Mouse (Mus musculus) embryo, embryonic 11 days (tissue): Measurements from ENCODE around the gene Hils1.
"Not testable (repeated sequence)": the region's sequence is repeated elsewhere in the genome, so short reads cannot be mapped to it uniquely, and the experiment has no call there.

Source experiments
- DNase-seq: peaks from one replicate; pipeline ENCODE4 v3.0.0-alpha.2; 2015

Hils1 gene

DNA sequence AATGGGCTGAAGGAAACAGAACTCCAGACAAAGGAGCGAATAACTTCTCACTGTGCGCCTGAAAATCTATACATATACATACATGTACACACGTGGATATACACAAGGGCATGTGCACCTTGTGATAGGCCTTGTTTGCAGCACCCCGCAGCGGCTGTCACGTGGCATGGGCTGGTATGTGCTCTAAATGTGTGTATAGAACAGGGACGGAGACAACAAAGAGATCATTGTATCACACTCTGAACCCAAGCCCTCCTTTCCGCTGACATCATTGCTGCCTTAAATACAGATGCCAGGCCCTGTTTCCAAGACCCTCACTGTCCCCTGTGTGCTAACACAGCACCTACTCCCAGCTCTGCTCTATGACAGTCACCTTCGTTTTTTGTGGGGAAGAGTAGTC lies 12.3 kb upstream of the Hils1 start:
- DNase-seq: peak; percentile 38

DNA sequence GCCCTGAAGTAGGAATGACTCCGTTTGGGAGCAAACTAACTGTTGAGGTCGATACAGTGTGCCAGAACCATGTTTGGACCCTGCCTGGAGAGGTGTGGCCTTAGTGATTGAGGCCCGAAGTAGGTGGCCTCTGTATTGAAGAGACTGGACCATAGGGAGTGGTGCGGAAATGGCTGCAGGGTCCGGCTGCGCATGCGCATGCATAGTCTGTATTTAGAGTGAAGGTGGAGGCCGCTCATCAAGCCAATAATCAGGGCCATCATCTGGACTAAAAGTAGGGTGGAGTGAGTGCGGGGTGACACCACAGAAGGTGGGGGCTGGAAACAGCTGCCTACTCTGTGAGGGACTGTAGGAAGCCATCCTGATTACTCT lies 9.7 kb upstream of the Hils1 start:
- DNase-seq: no peak

DNA sequence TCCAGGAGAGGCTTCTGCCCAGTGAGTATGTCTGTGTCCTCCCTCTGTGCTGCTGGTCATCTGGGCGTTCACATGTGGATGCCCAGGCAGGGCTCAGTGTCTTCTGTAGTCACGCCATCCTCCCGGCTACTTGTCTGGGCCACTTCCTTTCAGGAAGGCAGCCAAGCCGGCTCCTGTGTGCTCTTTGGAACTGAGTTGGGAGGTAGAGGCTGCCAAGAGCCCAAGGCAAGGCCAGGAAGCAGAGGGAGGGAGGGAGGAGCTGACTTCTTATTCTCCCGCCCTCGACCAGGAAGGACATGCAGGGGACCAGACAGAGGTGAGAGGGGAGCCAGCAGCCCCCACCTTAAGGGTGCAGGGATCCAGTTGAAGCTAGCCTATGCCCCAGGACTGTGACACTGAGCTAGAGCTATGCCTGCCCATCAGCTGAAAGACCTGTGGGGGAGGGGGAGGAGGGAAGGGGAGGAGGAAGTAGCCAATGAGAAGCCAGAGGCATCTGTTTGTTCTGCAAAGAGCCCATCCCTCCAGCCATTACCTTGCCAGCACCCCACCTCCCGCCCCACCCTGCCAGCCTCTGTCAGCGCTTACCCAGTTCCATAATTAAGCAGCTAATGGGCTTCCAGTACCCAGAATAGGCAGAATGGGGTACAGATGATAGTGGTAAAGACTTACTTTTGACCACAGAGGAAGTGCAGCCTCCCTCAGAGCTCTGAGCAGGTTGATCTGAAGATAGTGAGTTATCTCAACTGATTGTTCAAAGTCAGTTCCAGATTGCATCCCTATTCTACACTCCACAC lies 9.1 kb upstream of the Hils1 start:
- peak; percentile 38 for DNase-seq

DNA sequence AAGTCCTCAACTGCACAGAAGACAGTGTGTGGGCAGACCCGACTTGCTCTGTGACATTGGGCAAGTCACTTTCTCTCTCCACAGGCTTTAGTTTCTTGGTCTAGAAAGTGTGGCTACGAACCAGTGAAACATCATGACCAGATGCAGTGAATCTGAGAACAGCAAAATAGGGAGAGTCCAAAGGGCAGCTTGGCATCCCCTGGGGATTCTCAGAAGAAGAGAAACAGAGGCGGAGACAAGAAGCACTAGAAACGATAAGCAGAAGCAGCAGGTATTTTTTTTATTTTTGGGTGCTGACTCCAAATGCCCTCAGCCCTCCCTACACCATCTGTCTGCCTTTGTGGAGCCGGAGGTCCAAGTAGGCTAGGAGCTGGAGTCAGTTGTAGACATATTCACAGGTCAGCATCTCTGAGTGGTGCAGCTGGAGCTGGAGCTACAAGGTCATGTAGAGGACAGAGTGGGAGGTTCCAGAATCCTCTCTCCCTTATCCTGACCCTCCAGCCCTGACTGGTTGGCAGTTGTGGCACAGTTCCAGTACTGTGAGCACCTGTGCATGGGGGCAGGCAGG lies 4.8 kb upstream of the Hils1 start:
- no peak for DNase-seq

DNA sequence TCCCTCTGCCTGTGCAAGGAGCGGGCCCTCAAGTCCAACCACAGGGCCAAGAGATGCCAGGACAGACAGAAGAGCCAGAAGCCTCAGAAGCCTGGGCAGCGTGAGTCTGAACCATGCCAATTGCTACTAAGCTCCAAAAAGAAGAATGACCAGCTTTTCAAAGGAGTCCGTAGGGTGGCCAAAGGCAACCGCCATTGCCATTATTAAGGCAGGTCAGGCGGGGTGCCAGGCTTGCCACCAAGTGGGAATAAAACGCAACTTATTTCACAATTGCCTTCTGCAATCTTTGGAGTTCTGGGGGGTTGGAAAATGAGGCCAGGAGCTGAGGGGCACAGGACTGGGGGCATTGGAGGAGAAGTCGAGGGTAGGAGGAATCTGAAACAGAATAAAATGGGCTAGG lies 794 bp downstream of the Hils1 start:
- DNase-seq: no peak

DNA sequence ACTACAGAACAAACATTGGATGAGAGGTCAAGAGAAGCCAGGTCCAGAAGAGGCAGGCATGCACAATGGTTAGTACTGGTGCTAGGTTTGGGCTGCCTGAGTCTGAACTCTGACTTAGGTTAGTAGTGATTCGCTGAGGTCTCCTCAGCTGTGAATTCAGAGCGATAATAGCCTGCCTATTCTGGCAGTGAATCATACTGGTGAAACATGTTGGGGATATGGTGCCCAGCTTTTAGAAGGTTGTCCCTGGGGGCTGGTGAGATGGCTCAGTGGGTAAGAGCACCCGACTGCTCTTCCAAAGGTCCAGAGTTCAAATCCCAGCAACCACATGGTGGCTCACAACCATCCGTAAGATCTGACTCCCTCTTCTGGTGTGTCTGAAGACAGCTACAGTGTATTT lies 2.3 kb downstream of the Hils1 start:
- not testable (repeated sequence) for DNase-seq

DNA sequence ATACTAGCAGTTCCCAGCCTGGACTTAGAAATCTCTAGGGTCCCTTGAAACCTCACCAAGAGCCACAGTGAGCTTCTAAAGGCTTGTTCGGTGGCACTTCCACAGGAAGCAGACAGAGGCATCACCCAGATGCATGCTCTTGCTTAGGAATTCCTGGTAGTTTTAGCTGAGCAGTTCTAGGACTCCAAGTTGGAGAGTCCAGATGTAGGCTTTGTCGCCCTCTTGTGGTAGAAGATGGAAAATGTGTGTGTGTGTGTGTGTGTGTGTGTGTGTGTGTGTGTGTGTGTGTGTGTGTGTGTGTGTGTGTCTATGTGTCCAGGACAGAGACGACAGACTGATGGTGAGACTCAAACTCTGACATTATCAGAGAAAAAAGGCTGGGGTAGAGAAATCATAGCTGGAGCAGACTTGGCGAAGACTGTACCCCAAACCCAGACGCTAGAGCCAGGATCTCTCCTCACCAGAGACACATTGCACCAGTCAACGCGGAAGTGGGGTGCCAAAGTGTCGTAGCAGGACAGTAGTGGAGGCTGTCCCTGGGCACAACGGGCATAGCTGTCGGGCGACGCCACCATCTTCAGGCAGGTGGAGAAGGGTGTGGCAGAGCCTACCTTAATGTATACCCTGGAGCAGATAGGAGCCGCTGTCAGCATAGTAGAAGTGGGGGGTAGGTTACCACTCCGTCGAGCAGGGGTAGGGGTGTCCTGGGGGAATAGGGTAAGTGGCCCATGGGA lies 3.0 kb downstream of the Hils1 start:
- peak; percentile 80 for DNase-seq

DNA sequence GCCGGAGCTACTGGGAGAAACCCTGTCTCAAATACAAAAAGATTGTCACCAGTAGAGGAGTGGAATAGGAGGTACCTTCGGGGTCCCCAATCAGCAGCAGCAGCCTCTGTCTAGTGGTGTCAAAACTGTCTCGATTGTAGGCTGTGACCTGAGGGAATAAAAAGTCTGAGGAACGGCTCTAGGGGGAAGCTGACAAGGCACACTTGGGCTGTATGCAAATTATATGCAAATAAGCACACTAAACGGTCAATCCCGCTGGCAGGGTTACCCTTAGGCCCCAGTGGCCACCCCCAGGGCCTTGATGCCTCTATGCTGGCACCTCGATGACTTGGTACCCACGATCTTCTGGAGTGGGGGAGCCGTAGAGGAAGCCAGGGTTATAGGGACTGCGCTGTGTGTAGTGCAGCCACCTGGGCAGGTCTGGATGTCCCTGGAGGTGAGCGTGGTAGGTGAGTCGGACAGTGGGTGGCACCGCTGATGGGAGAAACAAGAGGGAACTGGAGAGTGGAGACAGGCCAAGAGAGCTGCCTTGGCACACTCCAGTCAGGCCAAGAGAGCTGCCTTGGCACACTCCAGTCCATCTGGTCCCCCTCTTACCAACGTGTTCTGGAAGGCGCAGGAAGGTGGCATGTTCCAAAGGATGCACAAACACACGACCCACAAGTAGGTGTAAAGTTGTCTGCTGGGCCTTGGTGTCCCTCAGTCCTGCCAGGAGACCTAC lies 4.7 kb downstream of the Hils1 start:
- DNase-seq: no peak

DNA sequence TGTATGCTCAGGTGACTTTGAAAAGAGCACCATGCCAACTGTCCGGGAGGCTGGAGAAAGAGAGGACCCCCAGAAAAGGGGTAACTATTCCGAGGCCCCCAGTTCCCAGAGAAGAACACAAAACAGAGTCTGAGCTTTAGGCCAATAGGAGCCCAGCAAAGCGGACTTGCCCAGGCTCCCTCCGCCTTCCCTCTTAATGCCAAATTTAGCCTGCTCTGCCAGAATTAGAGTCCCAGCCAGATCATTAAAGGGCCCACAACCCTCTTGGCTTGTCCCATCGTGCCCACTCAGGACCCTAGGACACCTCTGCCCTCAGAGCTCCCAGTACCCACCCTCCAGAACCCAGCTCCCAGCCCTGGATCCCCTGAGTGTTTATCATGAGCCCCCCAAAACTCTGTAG lies 5.5 kb downstream of the Hils1 start:
- no peak for DNase-seq

DNA sequence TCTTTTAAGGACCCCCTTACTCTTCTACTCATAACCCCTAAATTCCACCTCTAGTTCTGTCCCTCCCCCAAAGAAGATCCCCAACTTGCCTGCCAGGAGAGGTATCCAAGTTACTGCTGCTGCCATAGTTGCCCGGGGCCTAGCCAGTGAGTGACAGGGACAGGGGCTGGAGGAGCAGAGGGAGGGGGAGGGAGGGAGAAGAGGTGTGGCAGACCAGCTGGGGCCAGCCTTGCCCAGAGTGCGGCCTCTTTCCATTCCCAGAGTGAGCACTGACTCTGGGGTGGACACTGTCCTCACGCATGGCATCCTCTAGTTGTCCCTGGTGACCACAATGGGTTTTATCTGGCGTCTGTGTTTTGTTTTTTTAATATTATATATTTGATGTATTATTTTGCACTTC lies 5.9 kb downstream of the Hils1 start:
- DNase-seq: no peak

DNA sequence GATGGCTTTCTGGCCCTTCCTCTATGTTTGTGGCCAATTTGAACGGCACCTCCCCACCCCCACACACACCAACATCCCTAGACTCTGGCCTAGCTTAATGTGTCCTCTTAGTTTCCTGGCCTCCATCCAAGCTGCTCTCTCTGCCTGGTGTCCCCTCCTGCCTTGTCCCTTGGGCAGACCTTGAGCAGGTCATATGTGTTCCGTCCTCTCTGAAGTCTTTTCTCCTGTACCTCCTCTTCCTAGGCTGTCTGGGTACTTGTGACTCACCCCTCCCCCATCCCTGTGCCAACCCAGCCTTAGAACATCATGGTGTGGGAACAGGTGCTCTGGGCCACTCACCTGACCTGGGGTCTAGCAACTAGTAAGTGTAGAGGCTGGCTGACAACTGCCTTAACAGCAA lies 7.6 kb downstream of the Hils1 start:
- no peak for DNase-seq

DNA sequence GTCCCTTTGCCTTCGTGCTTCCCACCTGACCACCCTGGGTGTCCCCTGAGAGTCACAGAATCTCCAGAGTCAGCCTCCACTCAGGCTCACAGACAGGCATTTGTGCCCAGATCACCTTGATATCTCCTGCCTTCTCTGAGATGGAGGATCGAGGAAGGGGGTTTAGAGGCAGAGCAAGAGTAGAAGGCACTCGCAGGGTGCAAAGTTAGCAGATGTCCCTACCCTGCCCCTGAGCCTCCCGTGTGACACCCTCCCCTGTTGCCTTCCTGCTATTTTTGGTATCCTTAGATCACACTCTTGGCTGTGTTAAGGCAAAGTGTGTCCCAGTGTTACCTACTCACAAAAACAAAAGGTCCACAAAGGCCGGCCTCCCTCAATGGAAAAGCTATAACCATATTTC lies 8.8 kb downstream of the Hils1 start, which contains the start of gene Sgca:
Gene Sgca (minus strand): TSS at position 129 of the 400 bp plus-strand sequence.
- no peak for DNase-seq

DNA sequence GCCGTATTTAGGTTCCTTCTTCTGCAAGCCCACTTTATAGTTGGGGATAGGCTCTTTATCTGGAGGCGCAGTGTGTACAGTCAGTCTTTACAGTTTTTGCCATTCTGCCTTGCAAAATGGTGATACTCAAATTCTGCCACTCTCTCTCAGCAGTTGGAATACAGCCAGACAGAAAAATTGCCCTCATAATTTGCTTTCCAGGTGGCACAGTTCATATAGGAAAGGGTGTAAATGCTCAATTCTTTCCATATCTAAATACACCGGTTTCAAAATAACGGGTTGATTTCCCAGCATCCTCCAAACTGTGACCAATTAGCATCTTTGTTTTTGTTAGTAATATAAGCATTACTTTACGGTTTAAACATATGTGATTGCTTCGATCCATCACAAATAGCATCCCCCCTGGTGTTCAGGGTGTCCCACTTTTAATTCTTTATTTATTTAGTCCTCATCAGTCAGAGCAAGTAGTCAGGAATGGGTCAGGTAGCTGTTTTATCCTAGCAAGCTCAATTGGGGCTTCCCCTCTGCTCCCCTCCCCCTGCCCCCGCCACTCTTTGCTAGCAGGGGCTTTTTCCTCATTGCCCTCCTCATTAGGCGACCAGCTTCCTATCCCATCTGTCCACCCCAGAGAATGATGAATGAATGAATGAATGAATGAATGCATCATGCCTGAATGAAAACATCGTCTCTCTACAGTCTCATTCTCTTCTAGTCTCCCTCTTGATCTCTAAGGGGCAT lies 11.0 kb downstream of the Hils1 start:
- DNase-seq: no peak

DNA sequence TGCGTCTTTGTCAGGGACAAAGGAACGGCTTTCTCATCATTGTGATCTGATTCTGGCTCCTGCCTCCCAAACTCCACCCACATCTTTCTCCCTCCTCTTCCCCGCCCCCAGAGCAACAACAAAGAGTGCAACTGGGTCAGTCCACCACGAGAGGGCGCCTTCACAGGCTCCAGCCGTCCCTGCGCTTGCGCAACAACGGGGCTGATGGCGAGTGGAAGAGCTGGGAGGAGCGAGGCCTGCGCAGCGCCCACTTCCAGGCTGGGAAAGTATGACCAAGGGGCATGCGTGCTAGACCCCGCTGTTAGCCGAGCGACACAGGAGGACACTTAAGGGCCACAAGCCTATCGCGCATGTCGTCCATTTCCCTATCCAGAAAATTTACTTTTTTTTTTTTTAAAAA lies 11.6 kb downstream of the Hils1 start:
- DNase-seq: peak; percentile 97

DNA sequence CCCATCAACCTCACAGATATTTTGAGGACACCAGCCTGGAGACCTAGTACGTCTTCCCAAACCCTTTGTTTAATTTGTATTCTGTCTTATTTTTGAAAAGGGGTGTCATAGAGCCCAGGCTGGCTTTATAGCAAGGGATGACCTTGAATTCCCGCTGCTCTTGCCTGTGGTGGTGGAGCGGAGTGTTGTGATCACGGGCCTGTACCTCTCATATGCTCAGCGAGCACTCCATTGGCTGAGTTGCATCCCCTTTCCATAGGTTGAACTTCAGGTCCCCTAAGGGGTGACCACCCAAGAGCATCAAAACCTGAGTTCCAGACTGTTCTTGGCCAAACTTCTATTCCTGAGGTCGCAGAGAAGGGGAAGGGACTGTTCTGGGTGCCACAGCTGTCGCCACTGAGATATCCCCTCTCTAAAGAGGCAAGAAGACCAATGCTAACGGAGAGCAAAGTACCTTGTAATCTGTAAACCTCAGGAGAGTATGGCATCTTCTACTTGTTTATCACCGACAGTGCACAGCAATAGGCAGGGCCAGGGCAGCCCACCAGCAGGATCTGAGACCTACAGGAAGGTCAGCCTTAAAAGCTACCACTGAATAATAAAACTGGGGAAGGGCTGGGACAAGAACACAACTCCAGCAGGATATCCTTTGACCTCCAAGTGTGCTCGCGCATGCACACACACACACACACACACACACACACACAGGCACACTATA lies 12.2 kb downstream of the Hils1 start:
- DNase-seq: no peak

DNA sequence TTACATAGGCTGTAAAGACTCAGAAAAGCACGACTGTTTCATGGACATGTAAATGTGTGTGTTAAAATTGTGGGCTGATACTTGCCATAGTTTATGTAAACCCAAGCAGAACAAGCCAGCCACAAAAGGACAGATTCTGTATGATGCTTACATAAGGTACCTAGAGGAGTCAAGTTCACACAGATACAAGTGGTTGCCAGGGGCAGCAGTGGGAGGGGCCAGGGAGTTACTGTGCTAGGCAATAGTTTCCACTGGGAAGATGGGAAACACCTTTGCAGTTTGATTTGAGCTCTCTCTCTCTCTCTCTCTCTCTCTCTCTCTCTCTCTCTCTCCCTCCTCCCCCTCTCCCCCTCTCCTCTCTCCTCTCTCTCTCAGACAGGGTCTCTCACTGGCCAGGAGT lies 17.7 kb downstream of the Hils1 start:
- no peak for DNase-seq

DNA sequence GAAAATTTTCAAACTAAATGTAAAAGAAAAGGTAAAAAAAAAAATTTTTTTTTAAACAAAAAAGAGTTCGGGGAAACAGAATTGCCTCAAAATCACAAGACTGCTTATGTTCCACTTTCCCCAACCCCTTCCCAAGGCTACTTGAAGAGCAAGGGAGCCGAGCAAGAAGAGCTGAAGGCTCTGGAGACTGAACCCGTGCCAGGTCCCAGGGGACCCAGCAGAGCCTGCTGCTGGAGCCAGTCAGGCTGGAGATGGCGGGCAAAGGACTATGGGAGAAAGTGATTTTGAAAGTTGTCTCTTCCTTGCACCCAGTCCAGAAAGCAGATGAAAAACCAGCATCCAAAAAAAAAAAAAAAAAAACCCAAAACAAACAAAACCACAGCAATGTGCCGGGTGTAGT lies 18.4 kb downstream of the Hils1 start:
- DNase-seq: no peak

DNA sequence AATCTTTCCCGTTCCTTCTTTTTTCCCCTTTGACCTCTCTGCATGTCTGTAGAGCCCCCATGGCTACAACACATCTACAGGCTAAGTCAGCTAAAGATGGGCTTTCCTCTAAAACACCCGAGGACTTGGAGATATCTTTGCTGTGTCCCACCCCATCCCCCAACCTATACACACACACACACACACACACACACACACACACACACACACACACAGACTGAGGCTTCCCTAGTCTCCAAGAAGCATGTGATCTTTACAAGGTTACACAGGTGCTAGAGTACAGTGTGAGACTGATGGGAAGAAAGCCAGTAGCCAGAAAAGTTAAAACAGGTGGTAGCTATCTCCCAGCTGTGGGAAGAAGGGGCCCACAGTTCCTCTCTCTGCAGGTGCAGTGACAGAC lies 19.0 kb downstream of the Hils1 start:
- no peak for DNase-seq

DNA sequence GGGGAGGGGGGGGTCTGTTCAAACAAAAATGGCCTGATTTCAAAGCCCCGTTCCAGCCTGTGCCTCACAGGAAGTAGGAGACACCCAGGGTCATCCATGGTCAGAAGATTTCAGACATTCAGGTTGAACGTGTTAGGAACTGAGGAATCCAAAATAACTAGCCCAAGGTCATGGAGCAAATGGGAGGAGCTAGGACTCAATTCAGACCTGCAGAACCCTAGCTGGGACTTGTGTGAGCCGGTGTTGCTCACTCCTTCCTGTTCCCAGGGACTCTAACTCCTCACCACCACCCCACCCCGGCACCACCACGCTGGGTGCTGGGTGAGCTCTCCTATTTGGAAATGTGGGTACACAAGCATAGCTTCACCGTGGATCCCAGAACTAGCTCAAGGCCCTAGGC lies 19.9 kb downstream of the Hils1 start:
- DNase-seq: no peak

DNA sequence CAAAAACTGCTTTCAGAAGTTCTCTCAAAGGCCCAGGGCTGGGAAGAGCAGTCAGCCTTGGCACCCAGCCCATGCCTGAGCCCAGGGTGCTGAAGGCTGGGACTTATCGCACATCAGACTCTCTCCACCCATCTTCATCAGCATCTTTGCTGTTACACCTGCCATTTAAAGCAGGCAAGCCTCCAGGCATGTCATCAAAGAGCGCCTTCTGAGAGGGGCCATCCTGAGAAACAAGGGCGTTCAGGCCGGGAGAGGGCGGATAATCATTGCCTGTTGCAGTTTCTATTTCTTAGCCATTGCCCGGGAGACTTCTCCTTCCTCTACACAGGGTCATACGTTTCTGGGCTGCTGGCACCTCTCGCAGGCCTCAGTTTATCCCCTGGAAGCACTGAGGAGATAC lies 20.5 kb downstream of the Hils1 start:
- DNase-seq: no peak

DNA sequence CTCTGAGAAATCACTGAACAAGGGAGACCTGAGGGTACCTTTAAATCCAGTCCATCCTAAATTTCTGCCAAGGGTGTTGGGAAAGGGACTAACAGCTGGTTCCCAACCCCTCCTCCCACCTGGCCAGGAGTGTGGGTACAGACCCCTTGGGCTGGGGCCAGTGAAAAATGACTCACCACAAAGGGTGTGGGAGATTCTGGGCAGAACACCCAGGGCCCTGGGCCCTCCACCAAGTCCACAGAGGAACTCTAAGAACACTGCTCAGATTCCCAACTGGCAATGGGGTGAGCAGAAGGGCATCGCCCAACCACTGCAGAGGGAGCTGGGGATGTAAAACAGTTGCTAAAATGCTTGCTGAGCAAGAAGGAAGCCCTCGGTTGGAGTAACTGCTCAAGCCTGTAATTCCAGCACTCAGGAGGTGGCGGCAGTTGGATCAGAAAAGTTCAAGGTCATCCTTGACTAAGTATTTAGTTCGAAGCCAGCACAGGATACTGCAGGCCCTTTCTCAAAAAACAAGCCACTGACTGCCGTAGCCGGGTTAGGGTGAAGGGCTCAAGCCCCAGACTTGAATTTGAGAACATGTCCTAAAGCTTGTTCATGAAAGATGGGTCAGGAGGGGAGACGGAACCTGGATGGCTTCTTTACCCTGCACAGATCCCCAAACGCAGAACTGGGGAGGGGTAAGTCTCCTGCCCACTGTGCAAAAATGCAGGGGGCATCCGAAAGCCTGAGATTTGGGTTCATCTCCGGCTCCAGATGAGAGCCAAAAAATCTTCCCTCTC lies 21.6 kb downstream of the Hils1 start:
- DNase-seq: no peak
